In the genomic region with DNA sequence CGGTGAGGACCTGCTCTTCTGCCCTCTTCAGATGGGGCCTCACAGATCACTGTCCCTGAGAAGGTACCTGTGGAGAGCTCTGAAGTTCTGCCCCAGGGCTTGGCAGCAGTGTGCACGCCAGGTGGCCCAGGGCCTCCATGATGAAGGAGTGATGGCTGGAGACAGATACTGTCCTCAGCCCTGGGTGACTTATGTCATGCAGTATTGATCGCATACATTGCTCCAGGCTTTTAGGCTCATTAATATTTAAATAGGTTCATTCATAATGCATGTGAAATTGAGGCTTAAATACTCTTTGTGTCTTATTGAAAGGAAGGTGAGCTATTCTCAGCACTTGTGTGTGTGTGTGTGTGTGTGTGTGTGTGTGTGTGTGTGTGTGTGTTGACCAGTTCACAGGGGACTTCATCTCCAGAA, we compare ENCODE assay signal across 19 mouse cellular contexts.
DNase-seq lines count a peak whose midpoint lies in the region; ATAC-seq and TF ChIP-seq lines count a peak whose summit lies in the region.
"Had no signal": no experiment of that assay in that cellular context is flagged by ENCODE, and none has a peak within 500 bp of the region (broad histone marks: within the 10 kb centered on the region; RNA-seq: fewer than 3 reads in every experiment).

No protein-coding gene starts in this region.

- H3K9ac ChIP-seq in hindbrain, embryonic 11.5 days (ENCODE audit: low read depth, low read length), result no peak overlapping the region
- H3K9ac ChIP-seq in hindbrain, postnatal 0 days (replicated peaks; ENCODE audit: low read length), result no peak overlapping the region
- H3K9ac ChIP-seq in hindbrain, embryonic 13.5 days, result no peak overlapping the region
- no peak overlapping the region for H3K9ac ChIP-seq in midbrain, embryonic 13.5 days (replicated peaks)
- H3K9ac ChIP-seq: embryonic facial prominence, embryonic 12.5 days had no signal

- no peak overlapping the region for H3K27ac ChIP-seq in hindbrain, embryonic 11.5 days (ENCODE audit: low read depth, low read length)
- H3K27ac ChIP-seq in hindbrain, postnatal 0 days, result no peak overlapping the region
- no peak overlapping the region for H3K27ac ChIP-seq in hindbrain, embryonic 13.5 days
- H3K27ac ChIP-seq in midbrain, embryonic 13.5 days, result peak overlapping the region; percentile 8; the same call in 1 of the 2 replicates
- H3K27ac ChIP-seq: embryonic facial prominence, embryonic 12.5 days; kidney, postnatal 0 days; layer of hippocampus, adult 2 months had no signal

- H3K27me3 ChIP-seq in hindbrain, embryonic 11.5 days (ENCODE audit: control insufficient read depth, insufficient read depth, low read length), result no peaks in the 10 kb centered on the region
- H3K27me3 ChIP-seq in hindbrain, postnatal 0 days (ENCODE audit: insufficient read depth, low read length), result no peaks in the 10 kb centered on the region
- no peaks in the 10 kb centered on the region for H3K27me3 ChIP-seq in hindbrain, embryonic 13.5 days
- H3K27me3 ChIP-seq in midbrain, embryonic 13.5 days, result no peaks in the 10 kb centered on the region
- H3K27me3 ChIP-seq: embryonic facial prominence, embryonic 12.5 days had no signal

- no peaks in the 10 kb centered on the region for H3K4me1 ChIP-seq in hindbrain, embryonic 11.5 days (replicated peaks; ENCODE audit: control insufficient read depth, insufficient read depth, low read length)
- H3K4me1 ChIP-seq in hindbrain, postnatal 0 days (ENCODE audit: insufficient read depth, low read length), result no peaks in the 10 kb centered on the region
- peaks cover 3% of the 10 kb centered on the region; the same call in 1 of the 2 replicates for H3K4me1 ChIP-seq in hindbrain, embryonic 13.5 days (replicated peaks)
- H3K4me1 ChIP-seq in midbrain, embryonic 13.5 days (replicated peaks), result peaks cover 6% of the 10 kb centered on the region
- H3K4me1 ChIP-seq: embryonic facial prominence, embryonic 12.5 days had no signal

- TF ChIP-seq CTCF in hindbrain, postnatal 0 days (IDR thresholded peaks at IDR 0.05; ENCODE audit: low read depth), result no peak

- no peaks in the 10 kb centered on the region for H3K36me3 ChIP-seq in hindbrain, embryonic 11.5 days (ENCODE audit: control insufficient read depth, insufficient read depth, low read length)
- no peaks in the 10 kb centered on the region for H3K36me3 ChIP-seq in hindbrain, postnatal 0 days (ENCODE audit: insufficient read depth, low read length)
- no peaks in the 10 kb centered on the region for H3K36me3 ChIP-seq in hindbrain, embryonic 13.5 days
- H3K36me3 ChIP-seq in midbrain, embryonic 13.5 days, result no peaks in the 10 kb centered on the region
- H3K36me3 ChIP-seq: embryonic facial prominence, embryonic 12.5 days had no signal

- no peaks in the 10 kb centered on the region for H3K9me3 ChIP-seq in hindbrain, embryonic 11.5 days (ENCODE audit: control insufficient read depth, low read length)
- no peaks in the 10 kb centered on the region for H3K9me3 ChIP-seq in hindbrain, postnatal 0 days (ENCODE audit: low read length)
- no peaks in the 10 kb centered on the region for H3K9me3 ChIP-seq in hindbrain, embryonic 13.5 days
- H3K9me3 ChIP-seq in midbrain, embryonic 13.5 days, result no peaks in the 10 kb centered on the region
- H3K9me3 ChIP-seq: embryonic facial prominence, embryonic 12.5 days had no signal

- DNase-seq in hindbrain, embryonic 11.5 days (ENCODE audit: low spot score), result no peak
- DNase-seq in hindbrain, postnatal 0 days (ENCODE audit: low spot score), result no peak
- peak; percentile 56 for DNase-seq in retina, embryonic 14.5 days (ENCODE audit: low spot score)
- no peak for DNase-seq in kidney, postnatal 14 days
- no peak for DNase-seq in yolk sac, embryonic 10.5 days (ENCODE audit: low spot score)
- DNase-seq: cerebellum, adult 8-10 months; gastrocnemius, postnatal 25 days; kidney, adult 18-20 months; layer of hippocampus, postnatal 36 days; spleen, adult 18-20 months; thymus, postnatal 36 days had no signal

- ATAC-seq in hindbrain, embryonic 11.5 days (ENCODE audit: low FRiP score), result peak; percentile 79
- no peak for ATAC-seq in hindbrain, postnatal 0 days
- ATAC-seq in hindbrain, embryonic 13.5 days (ENCODE audit: low FRiP score), result peak; percentile 77
- peak; percentile 92 for ATAC-seq in midbrain, embryonic 13.5 days
- ATAC-seq: forebrain, embryonic 16.5 days; lung, postnatal 0 days had no signal

- no peak overlapping the region for H3K4me2 ChIP-seq in hindbrain, embryonic 11.5 days (replicated peaks; ENCODE audit: low read depth, low read length)
- no peak overlapping the region for H3K4me2 ChIP-seq in hindbrain, postnatal 0 days (ENCODE audit: low read depth, low read length)
- H3K4me2 ChIP-seq in hindbrain, embryonic 13.5 days, result no peak overlapping the region
- H3K4me2 ChIP-seq in midbrain, embryonic 13.5 days (replicated peaks), result no peak overlapping the region
- H3K4me2 ChIP-seq: embryonic facial prominence, embryonic 12.5 days had no signal

- WGBS in hindbrain, embryonic 11.5 days, result 77% methylated on average over 3 of the region's 3 CpGs
- WGBS in hindbrain, postnatal 0 days, result 49% methylated on average over 3 of the region's 3 CpGs
- WGBS in hindbrain, embryonic 13.5 days, result 37% methylated on average over 3 of the region's 3 CpGs
- WGBS in midbrain, embryonic 13.5 days, result 50% methylated on average over 3 of the region's 3 CpGs

- H3K4me3 ChIP-seq in hindbrain, embryonic 11.5 days (ENCODE audit: low read depth, low read length), result no peak overlapping the region
- H3K4me3 ChIP-seq in hindbrain, postnatal 0 days (ENCODE audit: low read length), result no peak overlapping the region
- H3K4me3 ChIP-seq in hindbrain, embryonic 13.5 days, result no peak overlapping the region
- no peak overlapping the region for H3K4me3 ChIP-seq in midbrain, embryonic 13.5 days (replicated peaks)
- H3K4me3 ChIP-seq: embryonic facial prominence, embryonic 12.5 days; layer of hippocampus, adult 2 months; myocyte had no signal
